19 mouse cellular contexts compared by ENCODE assay signal in genomic region chr9:58648406-58649264, GRCm38 (mm10).
DNase-seq lines count a peak whose midpoint lies in the region; ATAC-seq and TF ChIP-seq lines count a peak whose summit lies in the region.
"Had no signal": no experiment of that assay in that cellular context is flagged by ENCODE, and none has a peak within 500 bp of the region (broad histone marks: within the 10 kb centered on the region; RNA-seq: fewer than 3 reads in every experiment).

No protein-coding gene starts in this region.

- no peaks in the 10 kb centered on the region for H3K79me2 ChIP-seq in MEL (ENCODE audit: control insufficient read depth, insufficient read depth, low read length, poor library complexity)

- TF ChIP-seq POLR2A in MEL (IDR thresholded peaks at IDR 0.05; ENCODE audit: control insufficient read depth in 1 of 2, insufficient read depth in 1 of 2, low read depth in 1 of 2, low read length in 2 of 2, poor library complexity in 1 of 2) = no peak

- DNase-seq in embryo, embryonic 10.5 days (ENCODE audit: low spot score) = peak; percentile 16
- DNase-seq in embryo, embryonic 11 days = no peak
- peak; percentile 39 for DNase-seq in MEL (ENCODE audit: low read depth, low spot score)
- DNase-seq in gonadal fat pad, adult 2 months (ENCODE audit: low read depth) = peak; percentile 56
- DNase-seq in ovary, postnatal 36 days (ENCODE audit: low spot score) = no peak
- DNase-seq in left cerebral cortex, adult 18-20 months (ENCODE audit: low spot score in 2 of 2) = no peak
- no peak for DNase-seq in right cerebral cortex, adult 18-20 months
- DNase-seq: adrenal gland, postnatal 14 days; cerebellum, adult 11-12 months; kidney, adult 11 months; retina, postnatal 1 day; thymus, postnatal 14 days had no signal

- H3K4me3 ChIP-seq in MEL (ENCODE audit: control insufficient read depth in 1 of 2, insufficient read depth in 1 of 2, low read depth in 2 of 2, low read length in 2 of 2) = no peak overlapping the region
- H3K4me3 ChIP-seq in liver, embryonic 16.5 days (ENCODE audit: low read depth, low read length) = no peak overlapping the region
- H3K4me3 ChIP-seq: embryonic facial prominence, embryonic 13.5 days; hindbrain, embryonic 10.5 days; neural tube, embryonic 15.5 days had no signal

- TF ChIP-seq CTCF in MEL (IDR thresholded peaks at IDR 0.05 in 2 of 3, conservative IDR thresholded peaks at IDR 0.05 in 1 of 3; ENCODE audit: control insufficient read depth in 1 of 3, insufficient read depth in 1 of 3, low read depth in 2 of 3, low read length in 3 of 3, poor library complexity in 1 of 3, severe bottlenecking in 1 of 3) = no peak

- no peak overlapping the region for H3K9ac ChIP-seq in MEL (ENCODE audit: control insufficient read depth, low read depth, low read length, poor library complexity, severe bottlenecking)
- no peak overlapping the region for H3K9ac ChIP-seq in liver, embryonic 16.5 days (ENCODE audit: low read depth, low read length)
- H3K9ac ChIP-seq: embryonic facial prominence, embryonic 13.5 days; forebrain, postnatal 0 days; neural tube, embryonic 15.5 days had no signal

- H3K27ac ChIP-seq in MEL (ENCODE audit: control insufficient read depth, low read depth, low read length) = no peak overlapping the region
- H3K27ac ChIP-seq in liver, embryonic 16.5 days (ENCODE audit: low read length) = peak overlapping the region; percentile 17
- H3K27ac ChIP-seq: embryonic facial prominence, embryonic 13.5 days; hindbrain, embryonic 10.5 days; neural tube, embryonic 15.5 days had no signal

- H3K27me3 ChIP-seq in MEL (ENCODE audit: control insufficient read depth in 1 of 2, insufficient read depth in 2 of 2, low read length in 2 of 2) = no peaks in the 10 kb centered on the region
- H3K27me3 ChIP-seq in liver, embryonic 16.5 days (ENCODE audit: control insufficient read depth, insufficient read depth, low read depth, low read length) = no peaks in the 10 kb centered on the region
- H3K27me3 ChIP-seq: CH12.LX; embryonic facial prominence, embryonic 13.5 days; neural tube, embryonic 15.5 days had no signal

- no peak overlapping the region for H3K4me2 ChIP-seq in liver, embryonic 16.5 days (ENCODE audit: low read depth, low read length)
- H3K4me2 ChIP-seq: embryonic facial prominence, embryonic 13.5 days; neural tube, embryonic 15.5 days had no signal

- TF ChIP-seq RAD21 in MEL (IDR thresholded peaks at IDR 0.05; ENCODE audit: low read depth, low read length) = no peak

- H3K36me3 ChIP-seq in MEL (ENCODE audit: control insufficient read depth in 1 of 2, insufficient read depth in 2 of 2, low read length in 2 of 2) = peaks cover 10 to 27% of the 10 kb centered on the region in 2 experiments
- H3K36me3 ChIP-seq in liver, embryonic 16.5 days (ENCODE audit: control insufficient read depth, insufficient read depth) = peaks cover 26% of the 10 kb centered on the region

- 78% methylated on average over 6 of the region's 6 CpGs for WGBS in liver, embryonic 16.5 days (ENCODE audit: insufficient replicate concordance)

- peaks cover 2 to 6% of the 10 kb centered on the region in 2 experiments; a peak in 2 of 4 replicates for H3K4me1 ChIP-seq in MEL (ENCODE audit: control insufficient read depth in 1 of 2, insufficient read depth in 2 of 2, low read length in 2 of 2)
- H3K4me1 ChIP-seq in liver, embryonic 16.5 days (ENCODE audit: control insufficient read depth, low read depth, low read length) = peaks cover 11% of the 10 kb centered on the region
- H3K4me1 ChIP-seq: embryonic facial prominence, embryonic 13.5 days; neural tube, embryonic 15.5 days had no signal

- H3K9me3 ChIP-seq in MEL (replicated peaks; ENCODE audit: insufficient read depth, low read length) = no peaks in the 10 kb centered on the region
- no peaks in the 10 kb centered on the region for H3K9me3 ChIP-seq in liver, embryonic 16.5 days (replicated peaks; ENCODE audit: control insufficient read depth, low read length)
- H3K9me3 ChIP-seq: embryonic facial prominence, embryonic 13.5 days; hindbrain, embryonic 10.5 days; neural tube, embryonic 15.5 days had no signal

- no peak for TF ChIP-seq EP300 in MEL (IDR thresholded peaks at IDR 0.05; ENCODE audit: low read depth in 1 of 2, low read length in 2 of 2)

- peak; percentile 70 for ATAC-seq in liver, embryonic 16.5 days (ENCODE audit: low read depth)
- ATAC-seq: forebrain, postnatal 0 days; midbrain, embryonic 16.5 days had no signal

TF ChIP-seq in MEL, 35 proteins besides CTCF, POLR2A, EP300 and RAD21:
- no peak for TF ChIP-seq KAT2A (conservative IDR thresholded peaks at IDR 0.05; ENCODE audit: low read depth, low read length)
- TF ChIP-seq GATA1 (IDR thresholded peaks at IDR 0.05; ENCODE audit: low read depth, low read length) = peak; percentile 75

Comparison
In these comparisons a context has a peak if more than half of its experiments do, and no peak if none do; other contexts are left out.
1. DNase-seq: peak in embryo, embryonic 10.5 days (single experiment), MEL (single experiment) and gonadal fat pad, adult 2 months (single experiment); none in embryo, embryonic 11 days (single experiment), ovary, postnatal 36 days (single experiment), left cerebral cortex, adult 18-20 months (0 of 2) and right cerebral cortex, adult 18-20 months (single experiment).